Mouse (Mus musculus) limb, embryonic 15.5 days (tissue): ENCODE data around the gene 2010111I01Rik. TPM values are rescaled to one million over a fixed set of nuclear protein-coding genes. Genes with fewer than 3 reads are reported as not detected.

ENCODE experiments used
- ATAC-seq: fragments of 200-750 bp; cut with Nextera tagmentation; 2 replicates; pipeline ENCODE4 v1.8.0; 2017; ENCODE audit warnings: low read depth, moderate TSS enrichment; ENCODE audit not compliant: insufficient number of reproducible peaks, low FRiP score, low TSS enrichment
- H3K27ac ChIP-seq: fragments of 300-500 bp; sonication (generic); 2 replicates; pipeline ENCODE4 v1.5.1; 2015; ENCODE audit warnings: moderate library complexity, mild to moderate bottlenecking, inconsistent platforms
- H3K27me3 ChIP-seq: fragments of 300-500 bp; sonication (generic); 2 replicates; pipeline ENCODE4 v1.6.1; 2015; ENCODE audit warnings: inconsistent platforms
- H3K36me3 ChIP-seq: fragments of 300-500 bp; sonication (generic); 2 replicates; pipeline ENCODE4 v1.6.1; 2015; ENCODE audit warnings: inconsistent platforms
- H3K4me1 ChIP-seq: fragments of 300-500 bp; sonication (generic); 2 replicates; pipeline ENCODE4 v1.6.1; 2015; ENCODE audit warnings: inconsistent platforms
- H3K4me2 ChIP-seq: fragments of 300-500 bp; sonication (generic); 2 replicates; pipeline ENCODE4 v1.6.1; 2015; ENCODE audit warnings: mild to moderate bottlenecking, inconsistent platforms
- H3K4me3 ChIP-seq: fragments of 300-500 bp; sonication (generic); 2 replicates; pipeline ENCODE4 v1.5.1; 2015; ENCODE audit warnings: mild to moderate bottlenecking, inconsistent platforms
- H3K9ac ChIP-seq: fragments of 300-500 bp; sonication (generic); 2 replicates; pipeline ENCODE4 v1.6.1; 2015; ENCODE audit warnings: inconsistent platforms
- H3K9me3 ChIP-seq: fragments of 300-500 bp; sonication (generic); 2 replicates; pipeline ENCODE4 v1.6.1; 2016; ENCODE audit warnings: inconsistent platforms
- WGBS: fragments of 180-500 bp; shearing (Covaris S2); methylation state at CpG from one replicate; pipeline ENCODE4 v1.1.7; 2015; 5-methylcytosine and 5-hydroxymethylcytosine counted together
- polyA plus RNA-seq: library from polyadenylated mRNA; unstranded; fragments of >200 nt; fragmentation: Nextera tagmentation; extraction: Ambion mirVana; gene quantifications from 2 replicates; pipeline ENCODE4 v1.2.1, GENCODE M21; 2015

Gene 2010111I01Rik
- polyA plus RNA-seq, 1 experiment from 2014 or later = 240 TPM

- H3K27me3 ChIP-seq = no peaks in the 10 kb centered on the region
- H3K4me3 ChIP-seq = no peak overlapping the region
- no peaks in the 10 kb centered on the region for H3K36me3 ChIP-seq
- no peak overlapping the region for H3K9ac ChIP-seq
- ATAC-seq = no peak
- no peaks in the 10 kb centered on the region for H3K9me3 ChIP-seq
- no peak overlapping the region for H3K4me2 ChIP-seq
- peaks cover 8% of the 10 kb centered on the region; the same call in 1 of the 2 replicates for H3K4me1 ChIP-seq
- no peak overlapping the region; the same call in 1 of the 2 replicates for H3K27ac ChIP-seq
- 53% methylated on average over 2 of the region's 2 CpGs for WGBS
Measured at GRCm38 (mm10) chr13:62963358-62963757, 1.3 kb upstream of the 2010111I01Rik start.

GRCm38 (mm10) chr13:62968223-62968622 lies 3.5 kb downstream of the 2010111I01Rik start:
- H3K9ac ChIP-seq = no peak overlapping the region
- no peak overlapping the region for H3K4me2 ChIP-seq
- 83% methylated on average over 12 of the region's 12 CpGs for WGBS
- H3K27me3 ChIP-seq = no peaks in the 10 kb centered on the region
- no peak overlapping the region for H3K27ac ChIP-seq
- no peak; the same call in 1 of the 2 replicates for ATAC-seq
- no peaks in the 10 kb centered on the region for H3K9me3 ChIP-seq
- H3K4me1 ChIP-seq = peaks cover 8% of the 10 kb centered on the region; the same call in 1 of the 2 replicates
- no peak overlapping the region for H3K4me3 ChIP-seq
- H3K36me3 ChIP-seq = no peaks in the 10 kb centered on the region

- H3K27ac ChIP-seq = no peak overlapping the region
- 79% methylated on average over 11 of the region's 11 CpGs for WGBS
- H3K9ac ChIP-seq = no peak overlapping the region
- H3K9me3 ChIP-seq = no peaks in the 10 kb centered on the region
- no peak overlapping the region for H3K4me3 ChIP-seq
- ATAC-seq = no peak
- no peak overlapping the region for H3K4me2 ChIP-seq
- peaks cover 1% of the 10 kb centered on the region; the same call in 1 of the 2 replicates for H3K4me1 ChIP-seq
- H3K36me3 ChIP-seq = no peaks in the 10 kb centered on the region
- no peaks in the 10 kb centered on the region for H3K27me3 ChIP-seq
Measured at GRCm38 (mm10) chr13:62970515-62971269, 6.0 kb downstream of the 2010111I01Rik start.

GRCm38 (mm10) chr13:62972403-62972802 lies 7.7 kb downstream of the 2010111I01Rik start:
- no peak for ATAC-seq
- Histone ChIP-seq H3K27ac (no peak overlapping the region), H3K4me2 (no peak overlapping the region), H3K36me3 (no peaks in the 10 kb centered on the region), H3K4me1 (no peaks in the 10 kb centered on the region), H3K9ac (no peak overlapping the region), H3K27me3 (no peaks in the 10 kb centered on the region), H3K4me3 (no peak overlapping the region), H3K9me3 (no peaks in the 10 kb centered on the region)
- WGBS = 88% methylated on average over 3 of the region's 3 CpGs

- H3K9me3 ChIP-seq = no peaks in the 10 kb centered on the region
- no peak overlapping the region for H3K4me3 ChIP-seq
- no peaks in the 10 kb centered on the region for H3K36me3 ChIP-seq
- peaks cover 3% of the 10 kb centered on the region for H3K4me1 ChIP-seq
- ATAC-seq = no peak
- H3K27me3 ChIP-seq = no peaks in the 10 kb centered on the region
- 87% methylated on average over 4 of the region's 4 CpGs for WGBS
- H3K27ac ChIP-seq = no peak overlapping the region
- no peak overlapping the region for H3K4me2 ChIP-seq
- H3K9ac ChIP-seq = no peak overlapping the region
Measured at GRCm38 (mm10) chr13:62973111-62973510, 8.4 kb downstream of the 2010111I01Rik start.

GRCm38 (mm10) chr13:62978104-62978503 lies 13.4 kb downstream of the 2010111I01Rik start:
- Histone ChIP-seq H3K27ac (no peak overlapping the region), H3K4me2 (no peak overlapping the region), H3K9me3 (no peaks in the 10 kb centered on the region), H3K36me3 (no peaks in the 10 kb centered on the region), H3K4me1 (peaks cover 18% of the 10 kb centered on the region), H3K4me3 (no peak overlapping the region), H3K27me3 (no peaks in the 10 kb centered on the region), H3K9ac (no peak overlapping the region)
- no peak for ATAC-seq

GRCm38 (mm10) chr13:62978784-62979183 lies 14.1 kb downstream of the 2010111I01Rik start:
- Histone ChIP-seq H3K4me3 (no peak overlapping the region), H3K9ac (no peak overlapping the region), H3K9me3 (no peaks in the 10 kb centered on the region), H3K4me1 (peaks cover 18% of the 10 kb centered on the region), H3K4me2 (no peak overlapping the region), H3K27me3 (no peaks in the 10 kb centered on the region), H3K27ac (no peak overlapping the region), H3K36me3 (no peaks in the 10 kb centered on the region)
- 81% methylated on average over 4 of the region's 4 CpGs for WGBS
- ATAC-seq = no peak

GRCm38 (mm10) chr13:62979215-62979614 lies 14.5 kb downstream of the 2010111I01Rik start:
- H3K4me3 ChIP-seq = no peak overlapping the region
- H3K4me2 ChIP-seq = no peak overlapping the region
- peaks cover 18% of the 10 kb centered on the region for H3K4me1 ChIP-seq
- H3K27ac ChIP-seq = no peak overlapping the region
- WGBS = 68% methylated on average over 4 of the region's 4 CpGs
- H3K9ac ChIP-seq = no peak overlapping the region
- H3K36me3 ChIP-seq = no peaks in the 10 kb centered on the region
- no peaks in the 10 kb centered on the region for H3K9me3 ChIP-seq
- no peaks in the 10 kb centered on the region for H3K27me3 ChIP-seq
- ATAC-seq = no peak

- H3K9me3 ChIP-seq = no peaks in the 10 kb centered on the region
- WGBS = 43% methylated on average over 2 of the region's 2 CpGs
- H3K4me3 ChIP-seq = no peak overlapping the region
- no peak for ATAC-seq
- H3K4me2 ChIP-seq = no peak overlapping the region
- peak overlapping the region; percentile 78 for H3K27ac ChIP-seq
- no peaks in the 10 kb centered on the region for H3K36me3 ChIP-seq
- no peak overlapping the region for H3K9ac ChIP-seq
- no peaks in the 10 kb centered on the region for H3K27me3 ChIP-seq
- peaks cover 18% of the 10 kb centered on the region for H3K4me1 ChIP-seq
Measured at GRCm38 (mm10) chr13:62980131-62980530, 15.4 kb downstream of the 2010111I01Rik start.

- H3K4me3 ChIP-seq = no peak overlapping the region
- no peaks in the 10 kb centered on the region for H3K27me3 ChIP-seq
- no peak for ATAC-seq
- H3K4me1 ChIP-seq = 0 out of 2 replicates have a peak, but pooled peaks cover 8% of the 10 kb centered on the region
- H3K27ac ChIP-seq = no peak overlapping the region
- no peaks in the 10 kb centered on the region for H3K36me3 ChIP-seq
- H3K4me2 ChIP-seq = no peak overlapping the region
- H3K9ac ChIP-seq = no peak overlapping the region
- 53% methylated on average over 3 of the region's 3 CpGs for WGBS
- H3K9me3 ChIP-seq = no peaks in the 10 kb centered on the region
Measured at GRCm38 (mm10) chr13:62984485-62984884, 19.8 kb downstream of the 2010111I01Rik start.

- H3K27ac ChIP-seq = no peak overlapping the region
- no peak overlapping the region for H3K4me3 ChIP-seq
- H3K9ac ChIP-seq = no peak overlapping the region
- H3K4me1 ChIP-seq = peaks cover 6% of the 10 kb centered on the region; the same call in 1 of the 2 replicates
- no peaks in the 10 kb centered on the region for H3K27me3 ChIP-seq
- 69% methylated on average over 3 of the region's 3 CpGs for WGBS
- no peak overlapping the region for H3K4me2 ChIP-seq
- H3K36me3 ChIP-seq = no peaks in the 10 kb centered on the region
- no peak for ATAC-seq
- H3K9me3 ChIP-seq = no peaks in the 10 kb centered on the region
Measured at GRCm38 (mm10) chr13:62989891-62990490, 25.3 kb downstream of the 2010111I01Rik start.
